Mouse (Mus musculus): ENCODE results near the gene Ncoa6.

Ncoa6 gene

GRCm38 (mm10) chr2:155442916-155443315 lies 30.8 kb downstream of the Ncoa6 start:
- CTCF ChIA-PET = no interaction called here

- CTCF ChIA-PET = no interaction called here
Measured at GRCm38 (mm10) chr2:155436445-155436844, 37.2 kb downstream of the Ncoa6 start.

- CTCF ChIA-PET = interaction anchor here (0.6 kb wide), 1 partner anchor 57 kb away, joined by 13 read pairs; no protein-coding TSS in a partner anchor
Measured at GRCm38 (mm10) chr2:155420911-155421310, 52.8 kb downstream of the Ncoa6 start.

GRCm38 (mm10) chr2:155404635-155405034 lies 69.1 kb downstream of the Ncoa6 start:
- CTCF ChIA-PET = interaction anchor here (0.8 to 1.2 kb wide), 2 partner anchors 22 to 31 kb away, joined by 3 to 4 read pairs; no protein-coding TSS in a partner anchor

GRCm38 (mm10) chr2:155401926-155402325 lies 71.8 kb downstream of the Ncoa6 start:
- CTCF ChIA-PET = no interaction called here

- CTCF ChIA-PET = no interaction called here
Measured at GRCm38 (mm10) chr2:155400276-155400675, 73.4 kb downstream of the Ncoa6 start.

- CTCF ChIA-PET = no interaction called here
Measured at GRCm38 (mm10) chr2:155394586-155394985, 79.1 kb downstream of the Ncoa6 start.

GRCm38 (mm10) chr2:155388573-155388972 lies 85.1 kb downstream of the Ncoa6 start:
- CTCF ChIA-PET = no interaction called here

GRCm38 (mm10) chr2:155387052-155387451 lies 86.6 kb downstream of the Ncoa6 start:
- CTCF ChIA-PET = no interaction called here

- CTCF ChIA-PET = no interaction called here
Measured at GRCm38 (mm10) chr2:155386534-155386899, 87.2 kb downstream of the Ncoa6 start.

- CTCF ChIA-PET = no interaction called here
Measured at GRCm38 (mm10) chr2:155385731-155386533, 87.8 kb downstream of the Ncoa6 start.

- CTCF ChIA-PET = no interaction called here
Measured at GRCm38 (mm10) chr2:155385090-155385489, 88.6 kb downstream of the Ncoa6 start.

GRCm38 (mm10) chr2:155382791-155383438 lies 90.8 kb downstream of the Ncoa6 start:
- CTCF ChIA-PET = interaction anchor here (1.3 kb wide), 1 partner anchor 21 kb away, joined by 4 read pairs; no protein-coding TSS in a partner anchor

GRCm38 (mm10) chr2:155382332-155382700 lies 91.4 kb downstream of the Ncoa6 start:
- CTCF ChIA-PET = interaction anchor here (0.6 to 1.3 kb wide), 2 partner anchors 22 to 1871 kb away, joined by 4 to 5 read pairs; no protein-coding TSS in a partner anchor

GRCm38 (mm10) chr2:155381643-155382331 lies 91.9 kb downstream of the Ncoa6 start:
- CTCF ChIA-PET = interaction anchor here (0.6 to 1.3 kb wide), 4 partner anchors 22 to 1870 kb away, joined by 3 to 5 read pairs (median 4); partner anchors contain the start of gene Dynlrb1

GRCm38 (mm10) chr2:155381060-155381437 lies 92.6 kb downstream of the Ncoa6 start:
- CTCF ChIA-PET = interaction anchor here (0.6 kb wide), 2 partner anchors 145 to 908 kb away, joined by 3 to 4 read pairs; partner anchors contain the start of gene Dynlrb1

- CTCF ChIA-PET = interaction anchor here (0.6 kb wide), 1 partner anchor 908 kb away, joined by 3 read pairs; no protein-coding TSS in a partner anchor
Measured at GRCm38 (mm10) chr2:155380261-155381059, 93.2 kb downstream of the Ncoa6 start, which contains the start of gene Trp53inp2. TSS of gene Trp53inp2 (plus strand) at chr2:155381059.

GRCm38 (mm10) chr2:155376191-155376590 lies 97.5 kb downstream of the Ncoa6 start:
- CTCF ChIA-PET = no interaction called here

GRCm38 (mm10) chr2:155374521-155374920 lies 99.2 kb downstream of the Ncoa6 start:
- CTCF ChIA-PET = interaction anchor here (0.6 kb wide), 1 partner anchor 62 kb away, joined by 4 read pairs; no protein-coding TSS in a partner anchor

- CTCF ChIA-PET = no interaction called here
Measured at GRCm38 (mm10) chr2:155373886-155374285, 99.8 kb downstream of the Ncoa6 start.

- CTCF ChIA-PET = no interaction called here
Measured at GRCm38 (mm10) chr2:155373302-155373701, 100.4 kb downstream of the Ncoa6 start.
